Mouse (Mus musculus) CH12.LX (cell line): Measurements from ENCODE around the gene Ncoa7.

Experiments used
- CTCF ChIP-seq, 2 experiments: IDR thresholded peaks in 1 of 2; conservative IDR thresholded peaks in 1 of 2; 2 replicates each; pipeline ENCODE4 v1.5.1; 2011 to 2012; ENCODE audit warnings: low read depth in 2 of 2, low read length in 2 of 2, improper control_type of control experiment in 1 of 2, inconsistent platforms in 1 of 2, mild to moderate bottlenecking in 1 of 2, moderate library complexity in 1 of 2
- E2F4 ChIP-seq: IDR thresholded peaks from 2 replicates; pipeline ENCODE4 v1.6.1; 2011; ENCODE audit warnings: low read depth, low read length, improper control_type of control experiment; ENCODE audit not compliant: insufficient replicate concordance
- EP300 ChIP-seq: IDR thresholded peaks from 2 replicates; pipeline ENCODE4 v1.6.1; 2011; ENCODE audit warnings: low read length, improper control_type of control experiment
- GABPA ChIP-seq: IDR thresholded peaks from 2 replicates; pipeline ENCODE4 v1.6.1; 2012; ENCODE audit warnings: low read depth, low read length, improper control_type of control experiment, inconsistent platforms; ENCODE audit not compliant: insufficient replicate concordance
- HCFC1 ChIP-seq: IDR thresholded peaks from 2 replicates; pipeline ENCODE4 v1.6.1; 2012; ENCODE audit warnings: low read depth, mild to moderate bottlenecking, inconsistent platforms, low read length, improper control_type of control experiment
- JUN ChIP-seq: IDR thresholded peaks from 2 replicates; pipeline ENCODE4 v1.6.1; 2011; ENCODE audit warnings: low read depth, mild to moderate bottlenecking, low read length, improper control_type of control experiment, moderate library complexity; ENCODE audit not compliant: insufficient read depth
- MAX ChIP-seq: IDR thresholded peaks from 2 replicates; pipeline ENCODE4 v1.6.1; 2011; ENCODE audit warnings: low read length, improper control_type of control experiment
- MAZ ChIP-seq: IDR thresholded peaks from 2 replicates; pipeline ENCODE4 v1.6.1; 2012; ENCODE audit warnings: low read depth, mild to moderate bottlenecking, inconsistent platforms, low read length, improper control_type of control experiment, moderate library complexity
- POLR2A ChIP-seq: IDR thresholded peaks from 2 replicates; pipeline ENCODE4 v1.6.1; 2011; ENCODE audit warnings: low read depth, mild to moderate bottlenecking, improper control_type of control experiment, low read length
- POLR2AphosphoS2 ChIP-seq: IDR thresholded peaks from 2 replicates; pipeline ENCODE4 v1.6.1; 2011; ENCODE audit warnings: low read depth, low read length, improper control_type of control experiment
- ZC3H11A ChIP-seq: IDR thresholded peaks from 2 replicates; pipeline ENCODE4 v1.6.1; 2012; ENCODE audit warnings: low read depth, mild to moderate bottlenecking, inconsistent platforms, low read length, improper control_type of control experiment

GRCm38 (mm10) chr10:30733148-30733785 lies 69.9 kb downstream of the Ncoa7 start:
- TF ChIP-seq MAZ (no peak), CTCF (conservative IDR thresholded peaks at IDR 0.05 in 1 of 2, IDR thresholded peaks at IDR 0.05 in 1 of 2; ENCODE audit: low read depth in 2 of 2, low read length in 2 of 2) (no peak), POLR2AphosphoS2 (no peak), MAX (no peak), GABPA (no peak), ZC3H11A (no peak), E2F4 (no peak), POLR2A (no peak), JUN (no peak), EP300 (no peak), HCFC1 (no peak)
